Mouse (Mus musculus) adrenal gland, adult 8-10 months (tissue): ENCODE results near the gene Spc24. TPM values are rescaled to one million over a fixed set of nuclear protein-coding genes. Genes with fewer than 3 reads are reported as not detected.
"Not testable (repeated sequence)": the region's sequence is repeated elsewhere in the genome, so short reads cannot be mapped to it uniquely, and the experiment has no call there.

ENCODE experiments used
- DNase-seq: peaks from one replicate; pipeline ENCODE4 v3.0.0; 2022
- total RNA-seq, 4 experiments: library from RNA; stranded (reverse); gene quantifications; 2 replicates each; pipeline ENCODE4 v1.2.4; 2022

The Spc24 gene
- total RNA-seq, 4 experiments from 2014 or later, result 0.32 to 4.9 (median 2.1) TPM

DNA sequence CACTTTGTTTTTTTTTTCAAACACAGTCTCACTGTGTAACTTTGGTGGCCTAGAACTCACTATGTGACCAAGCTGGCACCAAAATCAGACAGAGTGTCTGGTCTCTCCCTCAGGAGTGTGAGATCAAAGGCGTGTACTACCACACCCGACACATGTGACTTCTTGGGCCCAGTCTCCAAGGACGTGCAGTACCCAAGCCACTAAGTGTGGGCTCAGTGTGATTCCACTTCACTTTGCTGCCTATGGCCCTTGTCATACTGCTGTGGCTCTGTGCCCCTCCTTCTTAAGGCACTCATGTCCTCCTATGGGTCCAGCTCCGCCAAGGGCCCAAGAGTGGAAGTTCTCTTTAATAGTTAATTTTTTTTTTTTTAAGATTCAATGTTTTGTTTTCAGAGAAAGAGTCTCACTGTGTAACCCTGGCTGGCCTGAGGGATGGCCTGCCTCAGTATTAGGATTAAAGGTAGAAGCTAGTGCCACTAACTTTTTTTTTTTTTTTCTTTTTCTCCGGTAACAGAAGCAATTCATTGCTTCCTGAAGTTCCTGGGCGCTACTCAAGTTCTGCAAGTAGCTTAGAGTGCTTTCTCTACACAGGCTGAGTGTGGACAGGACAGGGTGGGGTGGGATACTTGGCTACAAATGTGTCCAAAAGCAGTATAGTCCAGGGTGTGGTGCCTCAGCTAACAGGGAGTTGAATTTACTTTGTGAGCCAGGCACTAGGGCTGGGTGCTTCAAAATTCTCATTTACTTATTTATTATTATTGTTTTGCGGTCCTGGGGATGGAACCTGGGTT lies 24.6 kb upstream of the Spc24 start:
- no peak for DNase-seq

DNA sequence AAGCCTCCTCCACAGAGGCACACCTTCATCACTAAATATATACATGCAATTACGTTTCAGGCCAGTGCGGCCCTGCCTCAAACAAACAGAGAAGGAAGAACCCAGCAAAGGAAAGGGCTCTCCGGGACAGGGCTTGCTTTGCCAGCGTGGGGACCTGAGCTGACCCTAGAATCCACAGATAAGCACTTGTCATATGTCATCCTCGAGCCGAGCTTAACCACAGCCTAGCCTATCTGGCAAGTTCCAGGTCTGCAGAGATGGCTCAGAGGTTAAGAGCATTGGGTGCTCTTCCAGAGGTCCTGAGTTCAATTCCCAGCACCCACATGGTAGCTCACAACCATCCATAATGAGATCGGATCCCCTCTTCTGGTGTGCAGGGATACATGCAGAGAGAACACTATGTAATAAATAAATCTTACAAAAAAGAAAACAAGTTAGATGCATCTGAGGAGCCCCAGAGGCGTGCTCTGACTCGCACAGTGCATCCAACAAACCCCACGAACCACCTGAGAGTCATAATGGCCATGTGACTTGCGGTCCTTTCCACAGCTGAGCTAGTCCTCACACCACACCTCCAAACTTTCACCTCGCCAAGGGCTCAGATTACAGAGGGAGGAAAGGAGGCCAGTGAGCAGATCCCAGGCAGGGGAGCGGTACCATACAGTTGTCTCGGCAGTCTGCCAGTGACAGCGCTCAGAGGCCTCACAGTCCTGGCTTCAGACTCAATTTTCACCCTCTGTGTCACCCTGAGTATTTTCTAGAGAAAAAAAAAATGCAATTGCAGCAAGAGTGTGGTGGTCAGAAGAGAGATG lies 21.8 kb upstream of the Spc24 start:
- no peak for DNase-seq

DNA sequence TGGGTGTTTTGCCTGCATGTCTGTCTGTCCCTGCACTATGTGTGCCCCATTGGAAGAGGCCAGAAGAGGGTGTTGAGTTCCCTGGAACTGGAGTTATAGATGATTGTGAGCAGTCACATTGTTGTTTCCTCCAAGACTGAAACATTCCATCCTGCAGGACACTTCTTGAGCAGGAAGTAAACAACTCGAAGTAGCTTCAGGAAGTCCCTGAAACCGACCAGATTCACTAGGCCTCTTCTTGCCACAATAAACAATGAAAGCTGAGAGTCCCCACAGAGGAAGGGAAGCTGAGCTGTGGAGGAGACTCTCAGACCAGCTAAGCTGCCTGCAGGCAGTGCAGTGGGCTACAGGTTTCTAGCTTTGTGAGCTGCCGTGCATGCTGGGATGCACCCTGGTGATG lies 17.6 kb upstream of the Spc24 start:
- DNase-seq, result no peak

DNA sequence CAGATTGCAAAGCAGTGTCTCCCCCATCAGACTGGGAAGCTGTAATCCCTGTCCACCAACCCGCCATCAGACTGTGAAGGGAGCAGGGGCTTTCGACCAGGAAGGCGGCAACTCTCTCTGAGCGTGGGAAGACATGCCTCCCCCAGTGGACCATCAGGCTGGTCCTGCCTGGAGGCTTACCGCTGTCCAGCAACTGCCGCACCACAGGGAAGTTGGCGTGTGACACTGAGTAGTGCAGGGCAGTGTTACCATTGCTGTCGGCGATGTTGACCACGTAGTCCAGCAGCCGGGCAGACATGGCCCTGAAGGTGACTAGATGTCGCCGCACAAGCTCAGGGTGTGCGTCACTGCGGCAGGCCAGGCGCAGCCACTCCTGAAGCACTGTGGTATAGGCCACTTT lies 14.2 kb upstream of the Spc24 start:
- no peak for DNase-seq

DNA sequence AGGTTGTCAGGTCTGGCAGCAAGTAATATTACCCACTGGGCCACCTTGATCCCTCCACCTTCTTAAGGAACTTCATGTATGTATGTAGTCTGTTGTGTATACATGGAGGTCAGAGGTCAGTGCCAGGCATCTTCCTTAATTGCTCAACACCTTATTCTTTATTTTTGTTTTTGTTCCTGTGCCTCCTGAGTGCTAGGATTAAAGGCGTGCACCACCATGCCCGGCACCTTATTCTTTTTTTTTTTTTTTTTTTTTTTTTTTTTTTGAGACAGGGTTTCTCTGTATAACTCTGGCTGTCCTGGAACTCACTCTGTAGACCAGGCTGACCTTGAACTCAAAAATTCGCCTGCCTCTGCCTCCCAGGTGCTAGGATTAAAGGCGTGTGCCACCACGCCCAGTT lies 13.3 kb upstream of the Spc24 start:
- not testable (repeated sequence) for DNase-seq

DNA sequence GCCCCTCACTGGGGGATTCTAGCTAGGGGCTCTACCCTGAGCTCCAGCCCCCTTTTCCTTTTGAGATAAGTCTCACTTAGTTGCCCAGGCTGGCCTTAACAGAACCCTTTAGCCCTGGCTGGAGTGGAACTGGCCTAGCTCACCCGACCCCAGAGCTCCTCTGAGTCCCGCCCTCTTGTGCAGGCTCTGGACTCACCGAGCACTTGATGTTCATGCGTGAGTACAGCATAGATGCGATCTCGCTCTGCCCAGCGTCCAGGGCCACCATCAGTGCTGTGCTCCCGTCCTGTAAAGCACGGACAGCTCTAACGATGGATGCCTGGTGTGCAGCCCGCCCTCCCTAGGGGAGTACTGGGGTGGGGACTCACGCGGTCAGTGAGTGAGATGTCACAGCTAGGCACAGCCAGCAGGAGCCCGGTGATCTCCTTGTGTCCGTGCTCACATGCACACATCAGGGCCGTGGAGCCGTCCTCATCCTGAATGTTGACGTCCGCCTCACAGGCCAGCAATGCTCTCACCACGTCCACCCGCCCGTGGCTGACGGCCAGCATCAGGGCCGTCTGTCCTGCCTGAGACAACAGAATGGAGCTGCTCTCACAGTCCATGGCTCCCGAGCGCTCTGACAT lies 9.6 kb upstream of the Spc24 start:
- no peak for DNase-seq

DNA sequence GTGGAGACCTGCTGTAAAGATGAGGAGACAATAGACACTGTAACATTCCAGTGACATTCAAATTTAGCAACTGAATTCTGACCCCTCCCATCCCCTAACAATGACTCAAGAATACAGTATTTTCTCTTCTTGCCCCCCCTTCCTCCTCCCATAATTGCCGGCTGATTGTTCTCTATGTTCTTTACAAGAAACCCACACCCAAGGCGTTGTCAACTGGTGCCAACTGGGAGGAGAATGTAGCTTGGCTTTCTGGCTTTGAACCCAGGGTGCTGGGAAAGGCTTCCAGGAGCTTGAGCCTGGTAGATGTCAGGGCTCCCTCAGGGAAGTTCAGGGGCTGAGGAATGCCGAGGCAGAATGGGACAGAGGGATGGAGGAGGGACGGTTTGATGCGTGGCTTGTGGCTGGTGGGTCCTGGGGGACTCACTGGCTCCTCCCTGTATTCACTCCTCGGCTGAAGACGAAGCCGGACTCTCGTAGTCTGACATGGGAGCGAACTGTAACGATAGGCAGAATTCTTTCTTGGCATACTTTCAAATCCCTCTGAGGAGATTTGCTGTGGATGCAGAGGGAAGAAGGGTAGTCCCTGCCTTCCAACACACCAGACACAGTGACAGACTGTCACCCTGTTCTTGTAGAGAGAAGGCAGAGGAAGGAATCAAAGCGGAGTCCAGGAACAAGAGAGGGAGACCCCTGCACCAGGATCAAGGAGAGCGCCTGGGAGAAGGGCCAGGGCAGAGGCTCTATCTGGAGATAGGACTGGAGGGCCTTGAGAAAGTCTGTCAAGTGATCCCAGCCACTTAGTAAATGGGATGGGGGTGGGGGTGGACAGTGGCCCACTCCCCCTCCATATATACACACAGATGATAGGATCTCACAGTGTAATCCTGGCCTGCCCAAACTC lies 8.7 kb upstream of the Spc24 start:
- no peak for DNase-seq

DNA sequence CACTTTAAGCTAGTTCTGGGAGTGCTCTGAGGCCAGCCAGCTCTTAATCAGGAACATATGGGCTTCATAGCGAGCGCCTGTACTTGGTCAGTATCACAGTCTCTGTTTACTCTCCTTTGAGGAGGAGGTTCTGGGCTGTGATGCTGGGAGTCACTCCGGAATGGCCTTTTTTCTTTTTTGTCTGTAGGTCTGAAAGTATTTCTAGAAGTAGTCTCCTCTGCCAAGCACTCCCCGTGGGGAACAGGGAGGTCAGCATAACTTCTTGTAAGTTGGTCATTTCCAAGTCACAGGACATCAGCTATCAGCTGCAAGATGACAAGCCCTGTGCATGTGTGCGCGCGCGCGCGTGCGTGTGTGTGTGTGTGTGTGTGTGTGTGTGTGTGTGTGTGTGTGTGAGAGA lies 7.8 kb upstream of the Spc24 start:
- DNase-seq, result no peak

DNA sequence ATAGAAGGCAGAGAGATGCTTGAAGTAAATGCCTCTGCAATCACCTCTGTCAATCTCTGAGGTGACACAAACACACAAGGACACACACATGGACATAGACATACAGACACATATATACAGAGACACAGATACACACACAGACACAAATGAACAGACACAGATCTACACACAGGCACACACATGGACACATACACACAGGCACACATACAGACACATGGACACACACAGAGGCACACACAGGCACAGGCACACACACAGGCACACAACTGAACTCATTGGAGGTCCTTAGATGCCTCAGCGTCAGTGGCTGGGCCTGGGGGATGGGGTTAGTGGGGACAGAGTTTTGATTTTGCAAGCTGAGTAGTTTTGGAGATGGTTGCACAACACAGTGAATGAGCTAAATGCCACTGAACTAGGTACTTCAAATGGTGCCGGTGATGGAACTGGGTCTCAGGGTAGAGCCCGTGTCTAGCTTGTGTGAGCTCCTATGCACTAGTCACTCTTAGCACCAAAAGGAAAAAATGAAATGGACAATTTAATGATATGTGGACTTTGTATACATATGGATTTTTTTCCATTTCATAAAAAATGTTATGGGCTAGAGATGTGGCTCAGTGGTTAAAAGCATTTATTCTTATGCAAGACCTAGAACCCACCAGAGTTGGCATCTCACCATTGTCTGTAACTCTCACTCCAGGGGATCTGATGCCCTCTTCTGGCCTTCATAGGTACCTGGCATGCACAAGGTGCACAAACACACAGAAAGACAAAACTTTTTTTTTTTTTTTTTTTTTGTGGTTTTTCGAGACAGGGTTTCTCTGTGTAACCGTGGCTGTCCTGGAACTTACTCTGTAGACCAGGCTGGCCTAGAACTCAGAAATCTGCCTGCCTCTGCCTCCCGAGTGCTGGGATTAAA lies 4.2 kb upstream of the Spc24 start:
- no peak for DNase-seq

DNA sequence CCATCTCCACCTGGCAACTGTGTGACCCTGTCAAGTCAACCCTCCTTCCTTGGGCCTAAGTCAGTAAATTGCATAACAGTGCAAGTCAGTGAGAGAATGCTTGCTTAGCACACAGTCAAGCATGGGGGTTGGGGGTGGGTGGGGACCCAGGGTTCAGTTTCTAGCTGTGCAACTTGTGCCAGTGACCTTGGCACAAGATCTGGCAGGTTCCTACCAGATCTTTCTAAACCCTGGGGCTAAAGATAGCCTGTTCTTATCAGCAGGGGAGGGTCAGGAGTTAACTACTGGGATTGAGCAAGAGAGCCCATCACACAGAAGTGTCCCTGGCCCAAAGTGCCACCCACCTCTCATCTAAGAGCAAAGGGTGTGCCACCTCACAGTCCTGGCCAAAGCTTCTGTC lies 2.0 kb upstream of the Spc24 start:
- no peak for DNase-seq

DNA sequence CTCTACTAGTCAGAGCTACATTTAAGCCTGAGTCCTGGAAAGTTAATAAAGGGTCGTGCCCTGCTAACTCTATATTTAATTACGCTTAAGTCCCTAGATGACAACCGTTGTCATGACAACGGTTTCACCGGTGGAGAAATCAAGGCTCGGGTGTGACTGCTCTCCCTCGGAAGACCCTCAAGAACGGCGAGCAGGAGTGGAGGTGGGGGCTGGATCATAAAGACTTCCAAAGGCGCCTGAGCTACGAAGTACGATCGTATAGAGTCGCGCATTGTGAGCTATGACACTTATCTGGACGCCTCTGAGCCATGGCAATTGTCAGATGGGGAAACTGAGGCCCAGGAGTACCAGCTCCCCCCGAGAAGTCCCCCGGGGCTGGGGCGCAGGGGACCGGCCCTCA lies 385 bp downstream of the Spc24 start:
- no peak for DNase-seq

DNA sequence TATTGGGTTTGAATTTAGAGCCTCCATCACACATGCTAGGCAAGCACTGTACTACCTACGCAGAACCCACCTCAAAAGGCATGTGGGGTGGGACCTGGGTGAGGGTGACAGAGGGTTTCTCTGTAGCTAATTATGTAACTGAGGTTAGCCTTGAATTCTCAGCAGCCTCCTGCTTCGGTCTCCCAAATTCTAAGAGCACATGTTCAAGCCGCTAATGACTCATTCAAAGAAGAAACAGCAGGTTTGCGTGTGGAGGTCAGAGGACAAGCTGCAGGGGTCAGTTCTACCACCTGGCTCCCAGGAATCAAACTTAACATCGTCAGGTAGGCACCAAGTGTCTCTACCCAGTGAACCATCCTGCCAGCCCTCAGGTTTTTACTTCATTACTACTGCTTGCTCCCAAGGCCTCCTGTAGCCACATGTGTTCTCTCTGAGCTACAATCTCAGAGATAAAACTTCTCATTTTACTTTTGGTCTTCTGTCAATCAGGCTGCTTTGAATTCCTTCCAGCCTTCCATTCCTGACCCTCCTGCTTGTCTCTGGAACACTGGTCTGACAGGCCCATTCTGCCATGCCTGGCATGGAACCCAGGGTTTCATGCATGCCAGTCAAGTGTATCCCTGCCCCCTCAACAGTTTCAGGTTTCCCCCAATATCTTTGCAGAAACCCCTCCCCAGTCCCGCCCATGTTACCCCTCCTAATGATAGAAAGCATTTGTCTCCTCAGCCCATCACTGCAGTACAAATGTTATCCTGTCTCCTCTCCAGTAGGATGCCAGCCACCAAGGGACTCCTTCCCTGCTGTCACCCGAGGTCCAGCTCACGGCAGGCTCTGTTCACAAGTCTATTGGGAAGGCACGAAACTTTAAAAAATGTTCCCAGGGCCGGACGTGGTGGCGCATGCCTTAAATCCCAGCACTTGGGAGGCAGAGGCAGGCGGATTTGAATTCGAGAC lies 1.2 kb downstream of the Spc24 start:
- DNase-seq, result no peak

DNA sequence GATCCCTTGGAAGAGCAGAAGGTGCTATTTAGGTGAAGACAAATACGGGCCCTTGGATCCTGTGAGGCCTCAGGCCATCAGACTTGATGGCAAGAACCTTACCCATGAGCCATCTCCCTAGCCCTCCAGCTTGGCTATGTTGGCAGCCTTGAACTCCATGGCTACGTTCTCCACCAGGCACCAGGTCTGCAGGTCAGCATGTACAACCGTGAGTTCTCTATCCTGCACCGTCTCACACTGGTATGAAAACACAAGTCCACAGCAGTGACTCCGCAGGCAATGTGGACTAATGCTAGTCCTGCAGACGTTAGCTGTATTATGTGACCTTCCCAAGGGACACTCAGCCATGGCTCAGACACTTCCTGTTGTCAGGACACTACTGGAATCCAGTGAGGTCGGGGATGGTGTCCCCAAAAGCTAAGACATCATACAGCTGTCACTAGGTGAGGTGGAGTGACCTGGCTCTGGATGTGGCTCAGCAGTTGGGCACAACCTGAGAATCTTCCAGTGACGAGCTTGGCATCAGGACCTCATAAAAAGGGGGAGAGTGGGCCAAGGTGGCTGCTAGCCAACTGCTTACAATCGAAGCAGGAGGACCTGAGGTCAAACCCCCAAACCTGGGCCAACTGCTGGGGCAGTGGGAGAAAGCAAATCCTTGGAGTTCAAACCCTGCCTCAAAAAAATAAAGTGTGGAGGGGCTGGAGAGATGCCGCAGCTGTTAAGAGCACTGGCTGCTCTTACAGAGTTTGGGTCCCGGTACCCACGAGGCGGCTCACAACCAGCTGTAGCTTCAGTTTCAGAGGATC lies 5.4 kb downstream of the Spc24 start:
- DNase-seq, result no peak

DNA sequence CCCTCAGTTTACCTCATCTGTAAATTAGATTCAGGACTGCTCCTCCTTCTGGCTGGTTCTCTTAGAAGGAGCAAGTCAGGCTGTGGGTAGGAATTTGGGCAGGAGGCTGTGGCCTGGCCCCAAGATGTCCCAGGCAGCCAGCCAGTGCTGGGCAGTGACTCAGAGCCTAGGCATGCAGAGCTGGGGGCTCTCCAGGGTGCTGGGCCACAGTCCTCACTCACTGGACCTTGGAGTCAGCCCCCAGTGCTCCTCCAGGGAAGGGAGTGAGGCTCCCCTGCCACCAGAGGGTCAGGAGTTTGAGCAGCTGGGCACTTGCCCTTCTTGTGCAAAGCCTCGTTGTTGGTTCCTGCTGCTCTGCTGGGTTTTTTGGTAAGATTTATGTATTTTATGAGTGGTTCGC lies 6.1 kb downstream of the Spc24 start:
- DNase-seq, result peak; percentile 81

DNA sequence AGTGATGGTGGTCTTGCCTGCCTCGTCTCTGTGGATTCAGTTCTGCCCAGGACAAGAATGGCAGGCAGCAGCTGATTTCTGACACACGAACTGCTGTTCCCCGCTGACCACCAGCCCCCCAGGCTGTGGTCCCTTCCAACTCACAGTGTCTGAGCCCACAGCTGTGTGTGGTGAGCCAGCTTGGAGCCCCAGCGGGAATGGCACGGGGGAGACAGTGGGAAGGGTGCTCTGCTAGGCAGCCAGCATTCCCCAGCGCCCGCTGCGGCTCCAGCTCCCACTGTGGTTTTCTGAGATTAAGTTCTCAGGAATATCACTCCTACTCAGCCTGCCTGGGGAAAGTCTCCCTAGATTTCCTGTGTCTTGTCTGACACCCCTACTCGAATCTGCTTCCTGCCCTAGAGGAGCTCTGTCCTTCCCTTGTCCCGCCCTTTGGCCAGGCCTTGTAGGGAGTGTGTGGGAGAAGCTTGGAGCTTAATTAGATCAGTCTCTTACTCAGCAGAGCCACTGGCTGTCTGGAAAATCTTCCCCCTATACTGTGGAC lies 7.8 kb downstream of the Spc24 start:
- DNase-seq, result no peak

DNA sequence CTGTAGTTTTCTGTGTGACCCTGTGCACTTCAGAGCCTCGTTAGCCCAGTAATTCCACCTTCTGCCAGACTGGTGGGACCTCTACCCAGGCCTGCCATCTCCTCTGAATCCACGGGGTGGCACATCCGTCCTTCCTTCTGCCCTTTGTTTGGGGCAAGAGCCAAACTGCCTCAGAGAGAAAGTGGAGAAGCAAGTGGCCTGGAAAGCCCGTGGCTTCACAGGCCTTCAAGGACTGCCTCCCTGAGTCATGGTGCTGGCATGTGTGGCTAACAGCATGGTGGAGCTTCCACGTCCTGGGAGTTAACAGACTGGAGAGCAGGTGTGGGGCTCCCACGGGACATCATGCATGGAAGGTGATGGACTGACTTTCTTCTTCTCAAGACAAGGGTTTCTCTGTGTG lies 8.8 kb downstream of the Spc24 start:
- DNase-seq, result peak; percentile 79

DNA sequence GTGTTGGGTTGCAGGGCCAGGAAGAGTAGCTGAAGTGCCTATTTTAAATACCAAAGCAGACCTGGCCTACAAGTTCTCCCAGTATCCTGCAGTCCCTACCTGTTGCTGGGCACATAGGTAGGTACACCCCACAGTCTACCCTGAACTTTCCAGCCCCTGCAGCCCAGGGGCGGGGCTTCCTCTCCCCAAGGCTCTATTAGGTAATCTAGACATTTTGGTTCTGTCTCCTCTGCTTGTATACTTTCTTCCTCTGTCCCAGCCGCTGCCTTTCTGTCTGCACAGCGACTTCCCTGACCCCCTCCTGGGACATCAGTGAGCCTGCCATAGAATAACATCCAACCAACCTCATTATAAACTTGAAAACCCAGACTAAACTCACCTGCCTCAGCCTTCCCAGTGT lies 9.7 kb downstream of the Spc24 start:
- DNase-seq, result no peak

DNA sequence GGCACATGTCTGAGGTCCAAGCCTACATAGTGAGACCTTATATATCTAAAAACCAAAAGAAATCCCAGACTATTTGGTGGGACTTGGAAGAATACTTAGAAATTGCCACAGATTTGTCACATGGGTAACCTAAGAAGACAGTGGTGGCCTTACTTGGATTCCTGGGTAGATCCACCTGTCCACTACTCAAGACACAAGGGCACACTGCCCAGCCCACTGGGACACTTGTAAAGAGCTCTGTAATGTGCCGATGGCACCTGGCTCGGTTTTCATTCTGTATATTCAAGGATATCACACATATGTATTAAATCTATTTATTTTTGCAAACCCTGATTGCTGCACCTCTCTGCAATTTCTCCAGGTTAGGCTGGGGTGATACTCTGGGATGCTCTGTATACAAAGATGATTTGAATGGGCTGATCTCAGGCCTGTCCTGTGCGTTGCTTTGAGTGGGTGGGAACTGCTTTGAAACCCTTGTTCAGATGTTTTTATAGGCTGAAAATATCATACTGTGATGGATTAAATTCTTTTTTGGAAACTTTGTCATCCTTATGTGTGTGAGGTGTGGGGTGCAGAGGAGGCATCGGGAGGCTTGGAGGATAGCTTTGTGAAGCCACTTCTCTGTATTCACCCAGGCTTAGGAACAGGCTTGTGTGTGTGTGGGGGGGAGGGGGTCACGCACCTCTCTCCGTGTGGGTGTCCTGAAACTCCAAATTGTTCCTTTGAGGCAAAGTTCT lies 10.6 kb downstream of the Spc24 start:
- no peak for DNase-seq
